Mouse (Mus musculus) liver, adult 2 months (tissue): ENCODE measurements at regions not wholly inside any gene's neighbourhood (a gene's known extent, or its start where the extent isn't known, plus 50 kb on each side); places are given as distances from the start of the nearest gene placed in this dataset.

Source experiments
- DNase-seq: peaks from one replicate; pipeline ENCODE4 v3.0.0-alpha.2; 2011; ENCODE audit warnings: low read depth, low spot score; ENCODE audit errors: extremely low read depth
- H3K27ac ChIP-seq: fragments of 200-500 bp; replicated peaks from 2 replicates; pipeline ENCODE4 v1.5.1; 2012; ENCODE audit warnings: low read depth, mild to moderate bottlenecking, control low read depth, inconsistent platforms, low read length; ENCODE audit not compliant: insufficient read depth
- H3K27me3 ChIP-seq: fragments of 200-500 bp; 2 replicates; pipeline ENCODE4 v1.6.1; 2012; ENCODE audit warnings: mild to moderate bottlenecking, moderate library complexity, low read length, inconsistent platforms; ENCODE audit not compliant: control insufficient read depth, insufficient read depth
- H3K36me3 ChIP-seq: fragments of 200-500 bp; 2 replicates; pipeline ENCODE4 v1.6.1; 2012; ENCODE audit warnings: low read length, inconsistent platforms; ENCODE audit not compliant: control insufficient read depth, insufficient read depth
- H3K4me1 ChIP-seq: fragments of 200-500 bp; 2 replicates; pipeline ENCODE4 v1.6.1; 2011; ENCODE audit warnings: low read length; ENCODE audit not compliant: control insufficient read depth, insufficient read depth
- H3K4me3 ChIP-seq: fragments of 200-500 bp; 2 replicates; pipeline ENCODE4 v1.5.1; 2011; ENCODE audit warnings: low read depth, mild to moderate bottlenecking, control low read depth, low read length, moderate library complexity; ENCODE audit not compliant: insufficient read depth
- H3K79me2 ChIP-seq: fragments of 200-500 bp; 2 replicates; pipeline ENCODE4 v1.6.1; 2012; ENCODE audit warnings: inconsistent platforms, mild to moderate bottlenecking, low read length, moderate library complexity; ENCODE audit not compliant: control insufficient read depth, insufficient read depth
- H3K9ac ChIP-seq: fragments of 200-500 bp; 2 replicates; pipeline ENCODE4 v1.6.1; 2012; ENCODE audit warnings: low read depth, mild to moderate bottlenecking, control low read depth, inconsistent platforms, low read length
- CTCF ChIP-seq: fragments of 200-500 bp; IDR thresholded peaks from 2 replicates; pipeline ENCODE4 v1.5.1; 2011; ENCODE audit warnings: low read depth, low read length, control low read depth
- POLR2A ChIP-seq: fragments of 200-500 bp; IDR thresholded peaks from 2 replicates; pipeline ENCODE4 v1.6.1; 2011; ENCODE audit warnings: low read length, control low read depth; ENCODE audit not compliant: insufficient read depth; ENCODE audit errors: extremely low read depth
- WGBS: fragments of 180-500 bp; shearing (Covaris S2); methylation state at CpG from one replicate; pipeline ENCODE4 v1.1.7; 2018; 5-methylcytosine and 5-hydroxymethylcytosine counted together

GRCm38 (mm10) chr3:110599175-110599853 lies 348.5 kb upstream of the Prmt6 start:
- no peaks in the 10 kb centered on the region for H3K79me2 ChIP-seq
- no peak overlapping the region for H3K4me3 ChIP-seq
- DNase-seq = no peak
- H3K36me3 ChIP-seq = no peaks in the 10 kb centered on the region
- 59% methylated on average over 4 of the region's 4 CpGs for WGBS
- TF ChIP-seq POLR2A = no peak
- TF ChIP-seq CTCF = no peak
- no peaks in the 10 kb centered on the region for H3K27me3 ChIP-seq
- no peaks in the 10 kb centered on the region for H3K4me1 ChIP-seq
- no peak overlapping the region for H3K27ac ChIP-seq
- no peak overlapping the region for H3K9ac ChIP-seq

DNA sequence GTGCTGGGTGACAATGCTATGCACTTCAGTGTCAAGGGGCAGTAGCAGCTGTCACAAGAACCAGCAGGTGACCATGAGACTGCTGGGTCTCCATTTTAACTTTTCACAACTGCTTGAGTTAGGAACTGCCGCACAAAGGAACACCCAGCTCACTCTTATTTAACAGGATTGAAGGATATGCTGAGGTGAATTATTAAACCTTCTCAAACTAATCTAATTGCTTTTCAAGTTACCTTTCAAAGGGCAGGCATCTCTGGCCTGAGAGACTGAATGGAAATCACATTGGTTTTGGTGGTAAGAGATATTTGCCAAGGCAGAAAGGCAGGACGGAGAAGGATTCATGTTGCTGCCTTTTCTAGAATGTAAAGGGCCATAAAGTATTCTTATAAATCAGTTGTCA lies 332.0 kb upstream of the Prmt6 start:
- H3K4me1 ChIP-seq = no peaks in the 10 kb centered on the region
- H3K9ac ChIP-seq = no peak overlapping the region
- H3K4me3 ChIP-seq = no peak overlapping the region
- H3K79me2 ChIP-seq = no peaks in the 10 kb centered on the region
- H3K36me3 ChIP-seq = no peaks in the 10 kb centered on the region
- no peak overlapping the region for H3K27ac ChIP-seq
- WGBS = 83% methylated on average over 2 of the region's 2 CpGs
- TF ChIP-seq CTCF (no peak), POLR2A (no peak)
- no peaks in the 10 kb centered on the region for H3K27me3 ChIP-seq
- no peak for DNase-seq

GRCm38 (mm10) chr3:110579261-110579660 lies 328.5 kb upstream of the Prmt6 start:
- Histone ChIP-seq H3K36me3 (no peaks in the 10 kb centered on the region), H3K4me3 (no peak overlapping the region), H3K27me3 (no peaks in the 10 kb centered on the region), H3K27ac (no peak overlapping the region), H3K79me2 (no peaks in the 10 kb centered on the region), H3K9ac (no peak overlapping the region), H3K4me1 (no peaks in the 10 kb centered on the region)
- 20% methylated on average over 1 of the region's 1 CpGs for WGBS
- DNase-seq = peak; percentile 78
- TF ChIP-seq POLR2A (no peak), CTCF (no peak)

- Histone ChIP-seq H3K27me3 (no peaks in the 10 kb centered on the region), H3K36me3 (no peaks in the 10 kb centered on the region), H3K9ac (no peak overlapping the region), H3K79me2 (no peaks in the 10 kb centered on the region), H3K27ac (no peak overlapping the region), H3K4me3 (no peak overlapping the region), H3K4me1 (no peaks in the 10 kb centered on the region)
- 75% methylated on average over 4 of the region's 4 CpGs for WGBS
- TF ChIP-seq POLR2A (no peak), CTCF (no peak)
- DNase-seq = no peak
Measured at GRCm38 (mm10) chr3:110567187-110567586, 316.4 kb upstream of the Prmt6 start.

GRCm38 (mm10) chr3:110547326-110547725 lies 296.5 kb upstream of the Prmt6 start:
- Histone ChIP-seq H3K4me1 (no peaks in the 10 kb centered on the region), H3K79me2 (no peaks in the 10 kb centered on the region), H3K27me3 (no peaks in the 10 kb centered on the region), H3K36me3 (no peaks in the 10 kb centered on the region), H3K9ac (no peak overlapping the region), H3K4me3 (no peak overlapping the region), H3K27ac (no peak overlapping the region)
- TF ChIP-seq POLR2A = no peak
- no peak for TF ChIP-seq CTCF
- WGBS = 74% methylated on average over 4 of the region's 4 CpGs
- DNase-seq = no peak

DNA sequence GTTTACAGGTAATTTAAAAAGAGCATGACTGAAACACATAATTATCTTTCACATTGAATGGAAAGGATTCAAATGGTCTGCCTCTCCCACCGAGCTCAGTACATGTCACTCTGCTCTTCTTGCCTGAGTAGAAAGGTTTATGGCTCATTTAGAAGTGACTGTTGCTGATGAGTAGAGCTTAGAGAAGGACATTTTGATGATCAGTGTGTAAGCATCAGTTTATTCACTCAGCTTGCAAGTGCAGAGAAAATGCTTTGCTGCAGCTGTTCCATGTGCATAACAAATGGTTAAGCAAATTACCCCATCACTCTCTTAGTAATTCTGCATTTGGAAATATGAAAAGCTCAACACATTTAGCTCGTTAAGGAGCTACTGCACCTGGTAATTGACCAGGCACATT lies 287.5 kb upstream of the Prmt6 start:
- no peaks in the 10 kb centered on the region for H3K36me3 ChIP-seq
- H3K27me3 ChIP-seq = no peaks in the 10 kb centered on the region
- TF ChIP-seq CTCF = no peak
- TF ChIP-seq POLR2A = no peak
- WGBS = 50% methylated on average over 2 of the region's 2 CpGs
- no peaks in the 10 kb centered on the region for H3K4me1 ChIP-seq
- H3K9ac ChIP-seq = no peak overlapping the region
- no peaks in the 10 kb centered on the region for H3K79me2 ChIP-seq
- no peak overlapping the region for H3K27ac ChIP-seq
- no peak for DNase-seq
- H3K4me3 ChIP-seq = no peak overlapping the region
